Mouse (Mus musculus) kidney, embryonic 14.5 days (tissue): ENCODE results near the gene Armc7. TPM values are rescaled to one million over a fixed set of nuclear protein-coding genes. Genes with fewer than 3 reads are reported as not detected.
"Not testable (repeated sequence)": the region's sequence is repeated elsewhere in the genome, so short reads cannot be mapped to it uniquely, and the experiment has no call there.

Experiments used
- ATAC-seq: fragments of 200-750 bp; cut with Nextera tagmentation; 2 replicates; pipeline ENCODE4 v1.8.0; 2017; ENCODE audit warnings: moderate number of reproducible peaks, mild to moderate bottlenecking, moderate TSS enrichment, moderate library complexity; ENCODE audit not compliant: low FRiP score, low TSS enrichment
- H3K27ac ChIP-seq: fragments of 300-500 bp; sonication (generic); 2 replicates; pipeline ENCODE4 v1.5.1; 2014; ENCODE audit warnings: low read depth, mild to moderate bottlenecking, low read length, moderate library complexity, mixed read lengths
- H3K27me3 ChIP-seq: fragments of 300-500 bp; sonication (generic); 2 replicates; pipeline ENCODE4 v1.6.1; 2014; ENCODE audit warnings: mild to moderate bottlenecking, low read length; ENCODE audit not compliant: control insufficient read depth, insufficient read depth
- H3K36me3 ChIP-seq: fragments of 300-500 bp; sonication (generic); 2 replicates; pipeline ENCODE4 v1.6.1; 2014; ENCODE audit warnings: low read length, mixed read lengths; ENCODE audit not compliant: control insufficient read depth, insufficient read depth
- H3K4me1 ChIP-seq: fragments of 300-500 bp; sonication (generic); 2 replicates; pipeline ENCODE4 v1.6.1; 2014; ENCODE audit warnings: low read length, mixed read lengths; ENCODE audit not compliant: control insufficient read depth, insufficient read depth
- H3K4me2 ChIP-seq: fragments of 300-500 bp; sonication (generic); replicated peaks from 2 replicates; pipeline ENCODE4 v1.6.1; 2014; ENCODE audit warnings: low read depth, mild to moderate bottlenecking, low read length
- H3K4me3 ChIP-seq: fragments of 300-500 bp; sonication (generic); 2 replicates; pipeline ENCODE4 v1.5.1; 2014; ENCODE audit warnings: mild to moderate bottlenecking, low read length
- H3K9ac ChIP-seq: fragments of 300-500 bp; sonication (generic); 2 replicates; pipeline ENCODE4 v1.6.1; 2014; ENCODE audit warnings: low read depth, mild to moderate bottlenecking, low read length, moderate library complexity
- H3K9me3 ChIP-seq: fragments of 300-500 bp; sonication (generic); 2 replicates; pipeline ENCODE4 v1.6.1; 2016; ENCODE audit warnings: low read length; ENCODE audit not compliant: control insufficient read depth
- WGBS: fragments of 180-500 bp; shearing (Covaris S2); extraction: QIAGEN DNeasy Blood & Tissue Kit; methylation state at CpG from one replicate; pipeline ENCODE4 v1.1.7; 2014; 5-methylcytosine and 5-hydroxymethylcytosine counted together
- polyA plus RNA-seq: library from polyadenylated mRNA; unstranded; fragments of >200 nt; fragmentation: Nextera tagmentation; extraction: Ambion mirVana; gene quantifications from 2 replicates; pipeline ENCODE4 v1.2.1, GENCODE M21; 2014

The Armc7 gene
- polyA plus RNA-seq, 1 experiment from 2014 or later = 7.9 TPM

- H3K9me3 ChIP-seq, H3K9ac ChIP-seq, ATAC-seq, H3K27me3 ChIP-seq, H3K36me3 ChIP-seq, H3K4me2 ChIP-seq, H3K4me3 ChIP-seq, H3K27ac ChIP-seq: not testable (repeated sequence)
- 88% methylated on average over 7 of the region's 7 CpGs for WGBS
- H3K4me1 ChIP-seq = peaks cover 26% of the 10 kb centered on the region
These were observed 1.9 kb downstream of the Armc7 start for GRCm38 (mm10) chr11:115477388-115477787.

- Histone ChIP-seq H3K27ac (no peak overlapping the region), H3K9ac (no peak overlapping the region), H3K4me3 (no peak overlapping the region), H3K4me1 (peaks cover 22% of the 10 kb centered on the region), H3K36me3 (peaks cover 8% of the 10 kb centered on the region; the same call in 1 of the 2 replicates), H3K27me3 (no peaks in the 10 kb centered on the region), H3K9me3 (no peaks in the 10 kb centered on the region), H3K4me2 (no peak overlapping the region)
- ATAC-seq = no peak
- WGBS = 87% methylated on average over 9 of the region's 9 CpGs
These were observed 3.0 kb downstream of the Armc7 start for GRCm38 (mm10) chr11:115478296-115478938.

- Histone ChIP-seq H3K4me3 (no peak overlapping the region), H3K27ac (no peak overlapping the region), H3K36me3 (peaks cover 8% of the 10 kb centered on the region; the same call in 1 of the 2 replicates), H3K9ac (no peak overlapping the region), H3K4me2 (no peak overlapping the region), H3K9me3 (no peaks in the 10 kb centered on the region), H3K27me3 (no peaks in the 10 kb centered on the region), H3K4me1 (peaks cover 3% of the 10 kb centered on the region; the same call in 1 of the 2 replicates)
- 75% methylated on average over 6 of the region's 6 CpGs for WGBS
- no peak for ATAC-seq
These were observed 6.2 kb downstream of the Armc7 start for GRCm38 (mm10) chr11:115481553-115482259.

GRCm38 (mm10) chr11:115483278-115483677, 7.8 kb downstream of the Armc7 start:
- no peak for ATAC-seq
- no peak overlapping the region for H3K9ac ChIP-seq
- WGBS = 72% methylated on average over 11 of the region's 11 CpGs
- no peaks in the 10 kb centered on the region for H3K27me3 ChIP-seq
- no peak overlapping the region for H3K4me2 ChIP-seq
- H3K27ac ChIP-seq = no peak overlapping the region
- H3K36me3 ChIP-seq = peaks cover 8% of the 10 kb centered on the region; the same call in 1 of the 2 replicates
- H3K4me1 ChIP-seq = no peaks in the 10 kb centered on the region
- H3K9me3 ChIP-seq = no peaks in the 10 kb centered on the region
- H3K4me3 ChIP-seq = no peak overlapping the region

GRCm38 (mm10) chr11:115483726-115484125, 8.3 kb downstream of the Armc7 start:
- no peak for ATAC-seq
- peaks cover 8% of the 10 kb centered on the region; the same call in 1 of the 2 replicates for H3K36me3 ChIP-seq

GRCm38 (mm10) chr11:115485155-115485554, 9.7 kb downstream of the Armc7 start:
- no peak overlapping the region for H3K9ac ChIP-seq
- H3K4me2 ChIP-seq = no peak overlapping the region
- WGBS = 56% methylated on average over 12 of the region's 12 CpGs
- H3K4me3 ChIP-seq = no peak overlapping the region
- peaks cover 2% of the 10 kb centered on the region; the same call in 1 of the 2 replicates for H3K36me3 ChIP-seq
- peak; percentile 74 for ATAC-seq
- H3K27ac ChIP-seq = no peak overlapping the region
- H3K9me3 ChIP-seq = no peaks in the 10 kb centered on the region
- no peaks in the 10 kb centered on the region for H3K27me3 ChIP-seq
- H3K4me1 ChIP-seq = no peaks in the 10 kb centered on the region

More at GRCm38 (mm10) chr11:115483726-115484125, 8.3 kb downstream of the Armc7 start:
- no peak overlapping the region for H3K27ac ChIP-seq
- H3K4me2 ChIP-seq = no peak overlapping the region
- no peaks in the 10 kb centered on the region for H3K9me3 ChIP-seq
- 17% methylated on average over 6 of the region's 6 CpGs for WGBS
- H3K9ac ChIP-seq = no peak overlapping the region
- no peaks in the 10 kb centered on the region for H3K27me3 ChIP-seq
- no peak overlapping the region for H3K4me3 ChIP-seq
- H3K4me1 ChIP-seq = no peaks in the 10 kb centered on the region

GRCm38 (mm10) chr11:115488551-115489104, 13.2 kb downstream of the Armc7 start:
- H3K27ac ChIP-seq = no peak overlapping the region
- no peak overlapping the region for H3K4me3 ChIP-seq
- H3K9me3 ChIP-seq = no peaks in the 10 kb centered on the region
- no peak overlapping the region for H3K9ac ChIP-seq
- peaks cover 2% of the 10 kb centered on the region; the same call in 1 of the 2 replicates for H3K36me3 ChIP-seq
- ATAC-seq = no peak
- no peaks in the 10 kb centered on the region for H3K27me3 ChIP-seq
- WGBS = 86% methylated on average over 19 of the region's 19 CpGs
- H3K4me2 ChIP-seq = no peak overlapping the region
- H3K4me1 ChIP-seq = peaks cover 9% of the 10 kb centered on the region; the same call in 1 of the 2 replicates

- no peaks in the 10 kb centered on the region for H3K27me3 ChIP-seq
- WGBS = 21% methylated on average over 25 of the region's 25 CpGs
- H3K4me3 ChIP-seq = peak overlapping the region; percentile 69
- H3K4me2 ChIP-seq = peak overlapping the region; percentile 87
- peaks cover 9% of the 10 kb centered on the region; the same call in 1 of the 2 replicates for H3K4me1 ChIP-seq
- ATAC-seq = peak; percentile 46
- H3K27ac ChIP-seq = no peak overlapping the region
- peak overlapping the region; percentile 70 for H3K9ac ChIP-seq
- H3K36me3 ChIP-seq = peaks cover 2% of the 10 kb centered on the region; the same call in 1 of the 2 replicates
- H3K9me3 ChIP-seq = no peaks in the 10 kb centered on the region
These were observed 15.2 kb downstream of the Armc7 start for GRCm38 (mm10) chr11:115490441-115491355.
